Mouse (Mus musculus) midbrain, embryonic 13.5 days (tissue): ENCODE measurements around the gene Ranbp9. TPM values are rescaled to one million over a fixed set of nuclear protein-coding genes. Genes with fewer than 3 reads are reported as not detected.
A peak's percentile ranks its signal among the peaks of the same experiment; 100 is the strongest.

ENCODE experiments used
- ATAC-seq: fragments of 200-750 bp; cut with Nextera tagmentation; 2 replicates; pipeline ENCODE4 v1.8.0; 2017; ENCODE audit warnings: mild to moderate bottlenecking, moderate TSS enrichment, moderate library complexity
- H3K27ac ChIP-seq: fragments of 300-500 bp; sonication (generic); 2 replicates; pipeline ENCODE4 v1.5.1; 2015; ENCODE audit warnings: inconsistent platforms, mild to moderate bottlenecking, moderate library complexity
- H3K27me3 ChIP-seq: fragments of 300-500 bp; sonication (generic); 2 replicates; pipeline ENCODE4 v1.6.1; 2015; ENCODE audit warnings: mild to moderate bottlenecking, inconsistent platforms
- H3K36me3 ChIP-seq: fragments of 300-500 bp; sonication (generic); 2 replicates; pipeline ENCODE4 v1.6.1; 2015; ENCODE audit warnings: mild to moderate bottlenecking, inconsistent platforms
- H3K4me1 ChIP-seq: fragments of 300-500 bp; sonication (generic); replicated peaks from 2 replicates; pipeline ENCODE4 v1.6.1; 2015; ENCODE audit warnings: inconsistent platforms
- H3K4me2 ChIP-seq: fragments of 300-500 bp; sonication (generic); replicated peaks from 2 replicates; pipeline ENCODE4 v1.6.1; 2015; ENCODE audit warnings: moderate library complexity, mild to moderate bottlenecking, inconsistent platforms
- H3K4me3 ChIP-seq: fragments of 300-500 bp; sonication (generic); replicated peaks from 2 replicates; pipeline ENCODE4 v1.5.1; 2015; ENCODE audit warnings: mild to moderate bottlenecking, inconsistent platforms
- H3K9ac ChIP-seq: fragments of 300-500 bp; sonication (generic); replicated peaks from 2 replicates; pipeline ENCODE4 v1.6.1; 2015; ENCODE audit warnings: mild to moderate bottlenecking, inconsistent platforms
- H3K9me3 ChIP-seq: fragments of 300-500 bp; sonication (generic); 2 replicates; pipeline ENCODE4 v1.6.1; 2016; ENCODE audit warnings: mild to moderate bottlenecking, inconsistent platforms
- WGBS: fragments of 180-500 bp; shearing (Covaris S2); methylation state at CpG from one replicate; pipeline ENCODE4 v1.1.7; 2015; 5-methylcytosine and 5-hydroxymethylcytosine counted together
- polyA plus RNA-seq: library from polyadenylated mRNA; unstranded; fragments of >200 nt; fragmentation: Nextera tagmentation; extraction: Ambion mirVana; gene quantifications from 2 replicates; pipeline ENCODE4 v1.2.1, GENCODE M21; 2015

Gene Ranbp9
- polyA plus RNA-seq = 11.7 and 14.4 TPM in 2 replicates

- Histone ChIP-seq H3K9me3 (no peaks in the 10 kb centered on the region), H3K4me2 (peak within 1 kb of the TSS; percentile 64), H3K4me1 (peaks cover 33% of the 10 kb centered on the region), H3K36me3 (no peaks in the 10 kb centered on the region), H3K27me3 (no peaks in the 10 kb centered on the region), H3K27ac (peak within 1 kb of the TSS; percentile 100), H3K4me3 (peak within 1 kb of the TSS; percentile 88), H3K9ac (peak within 1 kb of the TSS; percentile 98)
- ATAC-seq = peak; percentile 89
- under 1% methylated on average over 82 of the region's 132 CpGs for WGBS
Measured at GRCm38 (mm10) chr13:43480957-43481858, at the start of gene Ranbp9. TSS of gene Ranbp9 (minus strand) at chr13:43481282.

DNA sequence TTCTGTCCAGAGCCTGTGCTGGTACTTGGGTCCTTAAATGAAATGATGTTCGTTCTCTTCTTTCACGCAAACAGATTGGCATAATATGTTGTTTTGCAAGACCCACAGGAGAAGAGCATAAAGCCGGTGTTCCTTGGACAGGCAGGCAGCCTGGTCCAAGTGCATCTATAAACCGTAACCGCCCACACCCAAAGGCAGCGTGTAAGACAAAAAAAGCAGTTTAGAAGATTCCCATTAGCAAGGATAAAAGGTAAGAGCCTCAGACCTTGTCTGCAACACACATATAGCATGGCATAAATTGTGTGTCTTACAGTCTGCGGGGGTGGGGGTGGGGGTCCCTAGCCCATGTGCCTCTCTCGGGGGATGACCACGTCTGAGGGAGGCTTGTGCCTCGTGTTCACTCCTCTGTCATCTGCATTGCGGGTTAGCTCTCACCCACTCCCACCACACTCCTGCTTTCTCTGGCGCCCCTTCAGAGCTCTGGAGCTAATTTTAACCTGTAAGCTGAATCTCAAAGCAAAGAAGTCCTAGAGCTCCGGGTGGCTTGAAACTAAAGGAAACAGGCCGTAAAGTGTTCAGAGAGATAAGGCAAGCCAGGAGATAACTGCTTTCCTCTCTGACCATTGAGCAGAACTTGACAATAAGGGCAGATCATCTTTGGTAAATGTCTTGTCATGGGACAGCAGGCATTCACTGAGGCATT lies 49.2 kb upstream of the Ranbp9 start:
- no peak for ATAC-seq
- H3K36me3 ChIP-seq = no peaks in the 10 kb centered on the region
- H3K9ac ChIP-seq = 0 out of 2 replicates have a peak overlapping the region, but pooled peaks have one; percentile 16
- peaks cover 43% of the 10 kb centered on the region for H3K4me1 ChIP-seq
- H3K4me2 ChIP-seq = peak overlapping the region; percentile 26
- H3K27me3 ChIP-seq = no peaks in the 10 kb centered on the region
- WGBS = 56% methylated on average over 14 of the region's 14 CpGs
- no peak overlapping the region for H3K4me3 ChIP-seq
- H3K27ac ChIP-seq = peak overlapping the region; percentile 87
- H3K9me3 ChIP-seq = no peaks in the 10 kb centered on the region

- H3K27ac ChIP-seq = no peak overlapping the region
- H3K4me2 ChIP-seq = no peak overlapping the region
- no peak overlapping the region for H3K9ac ChIP-seq
- 0 out of 2 replicates have a peak, but pooled peaks cover 2% of the 10 kb centered on the region for H3K9me3 ChIP-seq
- 86% methylated on average over 5 of the region's 5 CpGs for WGBS
- ATAC-seq = no peak
- no peaks in the 10 kb centered on the region for H3K36me3 ChIP-seq
- no peak overlapping the region for H3K4me3 ChIP-seq
- no peaks in the 10 kb centered on the region for H3K27me3 ChIP-seq
- peaks cover 38% of the 10 kb centered on the region for H3K4me1 ChIP-seq
Measured at GRCm38 (mm10) chr13:43526289-43526688, 45.2 kb upstream of the Ranbp9 start.

DNA sequence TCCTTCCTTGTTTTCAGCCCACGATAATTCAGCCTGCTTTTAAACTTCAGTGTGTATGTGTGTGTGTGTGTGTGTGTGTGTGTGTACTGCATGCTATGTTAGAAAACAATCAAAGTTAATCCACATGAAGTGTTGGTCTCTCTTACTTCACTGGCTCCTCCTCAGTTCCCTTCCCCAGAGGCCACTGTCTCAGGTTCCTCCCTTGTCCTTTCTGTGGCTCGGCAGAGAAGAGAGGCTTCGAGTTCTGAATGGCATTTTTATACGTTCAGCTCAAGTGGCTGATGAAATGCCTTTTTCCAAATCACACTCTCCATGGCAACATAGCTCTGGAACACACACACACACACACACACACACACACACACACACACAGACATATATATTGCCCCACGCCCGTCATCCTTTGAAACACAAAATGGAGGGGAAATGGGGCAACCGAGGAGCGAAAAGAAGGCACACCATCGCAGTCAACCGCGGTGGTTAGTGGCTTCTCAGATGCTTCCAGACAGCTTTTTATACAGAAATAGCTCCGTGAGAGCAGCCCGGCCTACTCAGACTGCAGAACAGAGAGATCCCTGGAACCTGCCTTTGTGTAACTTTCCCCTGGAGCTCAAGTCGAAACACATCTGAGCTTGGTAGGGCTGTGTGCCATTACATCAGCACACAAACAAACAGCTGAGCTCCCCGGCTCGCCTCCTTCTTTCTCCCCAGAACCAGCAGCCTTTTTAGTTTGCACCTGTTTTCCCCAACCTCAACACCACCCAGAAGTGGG lies 44.5 kb upstream of the Ranbp9 start:
- H3K27me3 ChIP-seq = no peaks in the 10 kb centered on the region
- no peak overlapping the region for H3K4me2 ChIP-seq
- ATAC-seq = peak; percentile 19; the same call in 1 of the 2 replicates
- no peaks in the 10 kb centered on the region for H3K36me3 ChIP-seq
- WGBS = 42% methylated on average over 16 of the region's 16 CpGs
- H3K4me3 ChIP-seq = no peak overlapping the region
- peaks cover 31% of the 10 kb centered on the region for H3K4me1 ChIP-seq
- H3K9ac ChIP-seq = 0 out of 2 replicates have a peak overlapping the region, but pooled peaks have one; percentile 29
- H3K27ac ChIP-seq = peak overlapping the region; percentile 61
- 0 out of 2 replicates have a peak, but pooled peaks cover 2% of the 10 kb centered on the region for H3K9me3 ChIP-seq

GRCm38 (mm10) chr13:43524491-43525362 lies 43.6 kb upstream of the Ranbp9 start:
- peak; percentile 63; the same call in 1 of the 2 replicates for ATAC-seq
- 59% methylated on average over 16 of the region's 16 CpGs for WGBS

GRCm38 (mm10) chr13:43523906-43524480 lies 42.9 kb upstream of the Ranbp9 start:
- WGBS = 52% methylated on average over 7 of the region's 7 CpGs
- H3K36me3 ChIP-seq = no peaks in the 10 kb centered on the region

More at GRCm38 (mm10) chr13:43524491-43525362, 43.6 kb upstream of the Ranbp9 start:
- Histone ChIP-seq H3K4me2 (no peak overlapping the region), H3K4me3 (no peak overlapping the region), H3K4me1 (peaks cover 23% of the 10 kb centered on the region), H3K9ac (no peak overlapping the region), H3K27me3 (no peaks in the 10 kb centered on the region), H3K27ac (peak overlapping the region; percentile 61), H3K36me3 (no peaks in the 10 kb centered on the region), H3K9me3 (0 out of 2 replicates have a peak, but pooled peaks cover 2% of the 10 kb centered on the region)

GRCm38 (mm10) chr13:43521940-43522339 lies 40.9 kb upstream of the Ranbp9 start:
- Histone ChIP-seq H3K4me3 (no peak overlapping the region), H3K4me2 (no peak overlapping the region), H3K9me3 (0 out of 2 replicates have a peak, but pooled peaks cover 2% of the 10 kb centered on the region), H3K9ac (no peak overlapping the region), H3K27ac (no peak overlapping the region), H3K36me3 (no peaks in the 10 kb centered on the region), H3K4me1 (peaks cover 23% of the 10 kb centered on the region), H3K27me3 (no peaks in the 10 kb centered on the region)
- no peak for ATAC-seq
- WGBS = 87% methylated on average over 5 of the region's 5 CpGs

More at GRCm38 (mm10) chr13:43523906-43524480, 42.9 kb upstream of the Ranbp9 start:
- H3K27me3 ChIP-seq = no peaks in the 10 kb centered on the region
- H3K9me3 ChIP-seq = 0 out of 2 replicates have a peak, but pooled peaks cover 2% of the 10 kb centered on the region
- H3K4me3 ChIP-seq = no peak overlapping the region
- H3K27ac ChIP-seq = no peak overlapping the region
- no peak overlapping the region for H3K4me2 ChIP-seq
- H3K9ac ChIP-seq = no peak overlapping the region
- no peak for ATAC-seq
- peaks cover 23% of the 10 kb centered on the region for H3K4me1 ChIP-seq

- WGBS = 86% methylated on average over 6 of the region's 6 CpGs
- no peaks in the 10 kb centered on the region for H3K27me3 ChIP-seq
- no peak overlapping the region for H3K4me2 ChIP-seq
- H3K27ac ChIP-seq = no peak overlapping the region
- 0 out of 2 replicates have a peak, but pooled peaks cover 2% of the 10 kb centered on the region for H3K9me3 ChIP-seq
- no peak overlapping the region for H3K4me3 ChIP-seq
- ATAC-seq = no peak
- peaks cover 6% of the 10 kb centered on the region for H3K4me1 ChIP-seq
- H3K36me3 ChIP-seq = no peaks in the 10 kb centered on the region
- no peak overlapping the region for H3K9ac ChIP-seq
Measured at GRCm38 (mm10) chr13:43519251-43519650, 38.2 kb upstream of the Ranbp9 start.

GRCm38 (mm10) chr13:43517371-43517770 lies 36.3 kb upstream of the Ranbp9 start:
- Histone ChIP-seq H3K9me3 (0 out of 2 replicates have a peak, but pooled peaks cover 2% of the 10 kb centered on the region), H3K4me3 (no peak overlapping the region), H3K36me3 (no peaks in the 10 kb centered on the region), H3K27me3 (no peaks in the 10 kb centered on the region), H3K4me1 (no peaks in the 10 kb centered on the region; the same call in 1 of the 2 replicates), H3K4me2 (no peak overlapping the region), H3K27ac (no peak overlapping the region), H3K9ac (no peak overlapping the region)
- no peak for ATAC-seq
- WGBS = 69% methylated on average over 8 of the region's 8 CpGs

DNA sequence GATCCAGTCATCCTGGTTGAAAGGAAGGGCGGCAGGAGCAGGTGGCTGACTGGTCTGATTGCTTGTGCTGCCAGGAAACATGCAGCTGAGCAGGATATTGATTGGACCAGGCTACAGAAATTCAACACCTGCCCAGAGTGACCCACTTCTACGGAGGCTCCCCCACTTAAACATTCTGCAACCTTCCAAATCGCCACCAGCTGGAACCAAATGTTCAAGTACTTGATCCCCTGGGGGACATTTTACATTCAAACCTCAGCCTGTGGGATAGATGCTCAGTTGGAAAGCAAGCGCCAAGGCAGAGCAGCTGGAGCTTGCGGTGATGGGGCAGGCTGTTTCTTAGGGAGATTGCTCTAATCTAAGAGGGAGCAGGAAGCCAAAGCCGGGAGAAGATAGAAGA lies 35.8 kb upstream of the Ranbp9 start:
- Histone ChIP-seq H3K4me3 (no peak overlapping the region), H3K27ac (no peak overlapping the region), H3K9ac (no peak overlapping the region), H3K36me3 (no peaks in the 10 kb centered on the region), H3K9me3 (no peaks in the 10 kb centered on the region), H3K4me1 (no peaks in the 10 kb centered on the region; the same call in 1 of the 2 replicates), H3K27me3 (no peaks in the 10 kb centered on the region), H3K4me2 (no peak overlapping the region)
- WGBS = 48% methylated on average over 6 of the region's 6 CpGs
- no peak for ATAC-seq
